Mouse (Mus musculus): Measurements from ENCODE around the gene Fkbp8. TPM values are rescaled to one million over a fixed set of nuclear protein-coding genes. Genes with fewer than 3 reads are reported as not detected.

Gene Fkbp8
- total RNA-seq (2023): 162 and 198 TPM in 2 replicates

GRCm38 (mm10) chr8:70527512-70528181, at the start of gene Fkbp8, which contains the start of gene Kxd1:
TSS of gene Fkbp8 (plus strand) at chr8:70527724.
TSS of gene Kxd1 (minus strand) at chr8:70527956.

GRCm38 (mm10) chr8:70486941-70487520, 40.5 kb upstream of the Fkbp8 start, which contains the start of gene Tmem59l:
TSS of gene Tmem59l (minus strand) at chr8:70487358.

GRCm38 (mm10) chr8:70492664-70493640, 34.6 kb upstream of the Fkbp8 start, which contains the start of gene Crlf1:
TSS of gene Crlf1 (plus strand) at chr8:70493158.

DNA sequence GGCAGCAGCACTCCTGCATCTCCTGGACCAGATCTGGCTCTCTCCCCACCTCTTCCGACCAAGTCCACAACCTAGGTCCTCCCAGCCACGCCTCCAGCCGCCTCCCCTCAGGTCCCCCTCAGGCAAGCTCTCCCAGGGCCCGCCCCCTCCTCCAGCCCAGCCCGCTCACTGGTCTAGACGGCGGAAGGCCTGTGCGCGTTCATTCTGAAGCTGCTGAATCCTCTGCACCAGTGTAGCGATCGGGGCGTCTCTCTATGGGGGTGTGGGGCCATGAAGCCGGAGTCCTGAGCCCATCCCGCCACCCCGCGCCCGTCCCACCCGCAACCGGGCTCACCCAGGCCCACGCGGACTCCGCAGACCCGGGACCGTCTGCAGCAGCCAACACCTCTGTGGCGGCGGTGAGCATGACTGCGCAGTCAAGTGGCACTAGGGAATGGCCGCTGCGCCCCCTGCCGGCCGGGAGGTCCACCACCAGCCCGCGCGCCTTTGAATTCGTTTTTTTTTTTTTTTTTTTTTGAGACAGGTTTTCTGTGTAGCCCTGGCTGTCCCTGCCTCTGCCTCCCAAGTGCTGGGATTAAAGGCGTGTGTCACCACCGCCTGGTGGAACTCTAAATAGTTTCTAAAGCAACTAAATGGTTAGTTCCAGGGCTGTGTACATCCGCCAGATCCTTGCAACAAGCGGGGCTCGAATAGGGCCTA, 21.0 kb upstream of the Fkbp8 start, which contains the start of gene Rex1bd:
Rex1bd (minus strand) TSS at position 425 of the 699 bp plus-strand sequence.

DNA sequence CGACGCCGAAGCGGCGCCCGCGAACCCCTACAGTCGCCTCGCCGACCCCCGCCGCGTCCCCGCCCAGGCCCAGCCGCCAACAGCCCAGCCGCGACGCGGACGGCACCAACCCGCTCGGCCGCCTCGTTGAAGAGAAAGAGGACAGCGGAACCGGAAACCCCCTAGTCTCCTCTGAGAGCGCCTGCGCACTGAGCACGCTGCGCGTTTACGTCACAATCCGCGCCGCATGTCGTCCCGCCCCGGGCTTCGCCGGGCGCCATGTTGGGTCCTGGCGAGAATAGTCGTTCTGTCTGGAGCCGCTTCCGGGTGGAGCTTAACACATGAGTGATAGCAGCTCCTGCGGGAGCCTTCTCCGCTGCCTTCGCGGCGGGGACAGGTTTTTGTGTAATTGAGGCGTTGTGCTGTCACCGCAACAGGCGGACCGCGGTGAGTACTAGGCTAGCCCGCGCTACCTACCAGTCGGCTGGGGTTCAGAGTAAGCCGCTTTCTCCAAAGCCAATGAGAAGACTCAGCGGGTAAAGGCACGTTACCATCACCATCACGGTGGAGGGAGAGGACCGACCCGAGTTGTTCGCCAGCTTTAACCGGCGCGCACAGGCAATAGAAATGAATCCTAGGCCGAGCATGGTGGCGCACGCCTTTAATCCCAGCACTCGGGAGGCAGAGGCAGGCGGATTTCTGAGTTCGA, 17.2 kb upstream of the Fkbp8 start, which contains the start of gene Uba52:
Uba52 (minus strand) TSS at position 574 of the 688 bp plus-strand sequence.

DNA sequence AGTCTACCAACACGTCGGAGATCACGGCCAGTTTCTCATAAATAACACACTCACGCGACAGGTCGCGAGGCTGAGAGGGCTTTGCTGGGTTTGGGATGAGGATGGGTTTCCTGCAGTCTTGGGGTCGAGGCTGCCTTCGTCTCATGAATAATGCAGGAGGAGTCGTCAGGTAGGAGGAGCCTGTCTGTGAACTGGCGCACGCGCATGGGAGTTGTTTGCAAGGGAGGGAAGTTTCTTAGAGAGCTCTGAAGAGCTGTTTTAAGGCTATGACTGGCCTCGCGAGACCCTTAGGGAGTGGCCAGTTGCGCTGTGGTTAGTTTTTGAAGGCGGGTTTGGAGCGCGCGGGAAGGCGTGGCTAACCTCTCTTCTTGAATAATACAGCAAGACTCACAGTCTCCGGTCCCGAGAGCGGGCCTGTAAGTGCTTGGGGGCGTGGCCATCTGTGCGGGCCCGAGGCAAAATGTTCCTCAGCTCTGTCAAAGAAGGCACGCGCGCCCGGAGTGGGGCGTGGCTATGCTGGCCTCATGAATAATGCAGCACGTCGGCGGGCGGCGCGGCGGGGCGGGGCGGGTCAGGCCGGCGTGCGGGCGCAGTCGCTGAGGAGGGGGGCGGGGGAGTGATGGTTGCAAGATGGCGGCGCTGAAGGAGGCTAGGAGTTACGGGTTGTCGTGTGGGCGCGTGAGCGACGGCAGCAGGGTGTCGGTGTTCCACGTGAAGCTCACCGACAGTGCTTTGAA, 11.7 kb downstream of the Fkbp8 start, which contains the start of gene Ell:
Ell (plus strand) TSS at position 381 of the 737 bp plus-strand sequence.

Other genes starting within 250 kb of the Fkbp8 start
- 7.0 and 8.6 TPM in 2 replicates for gene Homer3, start 244.9 kb upstream of the Fkbp8 start, total RNA-seq (2023)
- 25.3 and 36.1 TPM in 2 replicates for gene Ddx49, start 225.2 kb upstream of the Fkbp8 start, total RNA-seq (2023)
- gene Cope, start 225.2 kb upstream of the Fkbp8 start, total RNA-seq (2023): 80.2 and 91.6 TPM in 2 replicates
- gene Cers1, start 211.9 kb upstream of the Fkbp8 start, total RNA-seq (2023): not detected in 2 replicates
- gene Gdf1, start 197.9 kb upstream of the Fkbp8 start, total RNA-seq (2023): not detected in 2 replicates
- gene Upf1, start 174.4 kb upstream of the Fkbp8 start, total RNA-seq (2023): 47.2 and 53.6 TPM in 2 replicates
- gene Comp, start 154.2 kb upstream of the Fkbp8 start, total RNA-seq (2023): 0.19 TPM in 1 of 2 replicates, not detected in the other
- gene Crtc1, start 88.1 kb upstream of the Fkbp8 start, total RNA-seq (2023): 3.2 and 9.3 TPM in 2 replicates
- gene Klhl26, start 50.8 kb upstream of the Fkbp8 start, total RNA-seq (2023): 1.6 and 1.9 TPM in 2 replicates
- not detected in 2 replicates for gene Tmem59l, start 40.4 kb upstream of the Fkbp8 start, total RNA-seq (2023)
- 0.57 TPM in 1 of 2 replicates, not detected in the other for gene Crlf1, start 34.6 kb upstream of the Fkbp8 start, total RNA-seq (2023)
- gene Rex1bd, start 21.0 kb upstream of the Fkbp8 start, total RNA-seq (2023): 28.1 and 40.0 TPM in 2 replicates
- gene Uba52, start 16.9 kb upstream of the Fkbp8 start, total RNA-seq (2023): 559 and 837 TPM in 2 replicates
- 29.8 and 33.9 TPM in 2 replicates for gene Kxd1, start 232 bp downstream of the Fkbp8 start, total RNA-seq (2023)
- gene Ell, start 11.7 kb downstream of the Fkbp8 start, total RNA-seq (2023): 64.2 and 80.9 TPM in 2 replicates
- 36.8 and 37.0 TPM in 2 replicates for gene Isyna1, start 66.6 kb downstream of the Fkbp8 start, total RNA-seq (2023)
- 61.1 and 64.5 TPM in 2 replicates for gene Ssbp4, start 81.1 kb downstream of the Fkbp8 start, total RNA-seq (2023)
- gene Lrrc25, start 88.4 kb downstream of the Fkbp8 start, total RNA-seq (2023): 118 and 126 TPM in 2 replicates
- 0.66 TPM in 2 replicates for gene Gdf15, start 104.7 kb downstream of the Fkbp8 start, total RNA-seq (2023)
- gene Pgpep1, start 132.7 kb downstream of the Fkbp8 start, total RNA-seq (2023): 1.2 and 3.4 TPM in 2 replicates
- 33.3 and 36.4 TPM in 2 replicates for gene Lsm4, start 145.5 kb downstream of the Fkbp8 start, total RNA-seq (2023)
- 770 and 908 TPM in 2 replicates for gene Jund, start 171.2 kb downstream of the Fkbp8 start, total RNA-seq (2023)
- 2.7 and 3.1 TPM in 2 replicates for gene Iqcn, start 175.7 kb downstream of the Fkbp8 start, total RNA-seq (2023)
- gene Gm3336, start 190.8 kb downstream of the Fkbp8 start, total RNA-seq (2023): 0.39 TPM in 1 of 2 replicates, not detected in the other
- 0.41 and 0.51 TPM in 2 replicates for gene Pde4c, start 196.0 kb downstream of the Fkbp8 start, total RNA-seq (2023)
- 1.3 and 2.0 TPM in 2 replicates for gene Rab3a, start 227.0 kb downstream of the Fkbp8 start, total RNA-seq (2023)
- gene Mpv17l2, start 233.2 kb downstream of the Fkbp8 start, total RNA-seq (2023): 12.1 and 18.3 TPM in 2 replicates
- 16.9 and 17.2 TPM in 2 replicates for gene Pik3r2, start 249.0 kb downstream of the Fkbp8 start, total RNA-seq (2023)

Measured in neutrophil, adult 65 days (primary cell).